ENCODE assay signal across 8 mouse cellular contexts in the genomic region with DNA sequence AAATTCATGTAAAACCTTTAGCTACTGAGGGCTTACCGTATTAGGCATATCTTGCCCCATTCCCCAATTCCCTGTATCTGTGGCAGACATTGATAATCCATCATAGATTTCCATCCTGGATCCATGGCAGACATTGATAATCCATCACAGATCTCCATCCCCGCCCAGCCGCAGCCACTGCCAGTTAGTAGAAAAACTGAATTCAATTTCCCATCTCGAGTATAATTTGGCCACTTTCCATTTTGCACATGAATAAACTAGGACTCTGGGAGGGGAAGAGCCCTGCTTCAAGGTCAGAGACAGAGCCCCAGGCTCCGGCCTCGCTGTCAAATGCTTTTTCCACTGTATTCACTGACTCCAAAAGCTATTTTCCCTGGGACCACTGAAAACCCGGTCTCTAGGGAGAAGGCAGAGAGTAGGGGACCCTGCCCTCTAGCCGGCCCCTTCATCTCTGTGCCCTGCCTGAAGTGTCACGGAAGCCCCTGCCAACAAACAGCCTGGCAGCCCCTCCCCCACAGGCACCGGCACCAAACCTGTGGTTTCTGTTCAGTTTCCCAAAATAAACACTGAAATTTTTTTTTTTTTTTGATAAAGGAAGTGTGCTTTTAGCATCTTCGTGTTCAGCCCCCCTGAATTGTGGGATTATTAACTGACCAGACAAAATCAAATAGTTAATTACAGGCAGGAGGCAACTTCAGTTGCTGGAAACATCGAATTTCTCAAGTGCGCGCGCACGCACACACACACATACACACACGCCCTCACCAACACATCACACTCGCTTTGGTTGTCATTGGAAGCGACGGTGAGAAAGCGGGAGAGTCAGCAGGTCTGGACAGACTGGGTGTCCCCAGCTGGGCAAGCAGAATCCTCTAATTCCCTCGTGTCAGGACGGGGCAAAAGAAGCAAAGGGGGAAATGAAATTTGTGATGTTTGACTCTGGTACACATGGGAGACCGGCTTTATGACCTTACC. TPM values are rescaled to one million over a fixed set of nuclear protein-coding genes. Genes with fewer than 3 reads are reported as not detected.
A peak's percentile ranks its signal among the peaks of the same experiment; 100 is the strongest.
DNase-seq lines count a peak whose midpoint lies in the region; ATAC-seq and TF ChIP-seq lines count a peak whose summit lies in the region.

No protein-coding gene starts in this region.

- H3K4me3 ChIP-seq in kidney, embryonic 16.5 days (ENCODE audit: low read length) = peak overlapping the region; percentile 16
- peak overlapping the region; percentile 26 for H3K4me3 ChIP-seq in hindbrain, postnatal 0 days (ENCODE audit: low read length)
- H3K4me3 ChIP-seq in stomach, embryonic 16.5 days (replicated peaks; ENCODE audit: low read length) = peak overlapping the region; percentile 25

- H3K36me3 ChIP-seq in kidney, embryonic 16.5 days (ENCODE audit: insufficient read depth, low read length) = no peaks in the 10 kb centered on the region
- H3K36me3 ChIP-seq in hindbrain, postnatal 0 days (ENCODE audit: insufficient read depth, low read length) = no peaks in the 10 kb centered on the region
- no peaks in the 10 kb centered on the region for H3K36me3 ChIP-seq in stomach, embryonic 16.5 days (ENCODE audit: control insufficient read depth, insufficient read depth, low read length)

- ATAC-seq in kidney, embryonic 16.5 days (ENCODE audit: low FRiP score, low TSS enrichment) = no peak
- peak; percentile 47; the same call in 1 of the 2 replicates for ATAC-seq in hindbrain, postnatal 0 days
- ATAC-seq in stomach, embryonic 16.5 days (ENCODE audit: insufficient read depth, low FRiP score) = no peak

- peak overlapping the region; percentile 39 for H3K4me2 ChIP-seq in kidney, embryonic 16.5 days (replicated peaks; ENCODE audit: low read depth, low read length)
- H3K4me2 ChIP-seq in hindbrain, postnatal 0 days (ENCODE audit: low read depth, low read length) = peak overlapping the region; percentile 53
- peak overlapping the region; percentile 39 for H3K4me2 ChIP-seq in stomach, embryonic 16.5 days (ENCODE audit: low read depth, low read length)

- H3K27ac ChIP-seq in kidney, embryonic 16.5 days (ENCODE audit: low read length) = no peak overlapping the region
- peak overlapping the region; percentile 56 for H3K27ac ChIP-seq in hindbrain, postnatal 0 days
- no peak overlapping the region for H3K27ac ChIP-seq in stomach, embryonic 16.5 days (ENCODE audit: low read length)

- no peak overlapping the region; the same call in 1 of the 2 replicates for H3K9ac ChIP-seq in kidney, embryonic 16.5 days (replicated peaks; ENCODE audit: low read length)
- peak overlapping the region; percentile 37 for H3K9ac ChIP-seq in hindbrain, postnatal 0 days (replicated peaks; ENCODE audit: low read length)
- peak overlapping the region; percentile 43 for H3K9ac ChIP-seq in stomach, embryonic 16.5 days (ENCODE audit: low read length)

- no peak for DNase-seq in kidney, postnatal 25 days
- peak; percentile 26 to 55 for DNase-seq in adrenal gland, postnatal 36 days
- DNase-seq in hindbrain, postnatal 0 days (ENCODE audit: low spot score) = peak; percentile 69
- no peak for DNase-seq in spleen, adult 12 weeks (ENCODE audit: low spot score)
- DNase-seq in kidney, adult 8-10 months = no peak
- no peak for DNase-seq in c-Kit-positive CD71-positive TER-119-positive erythroid progenitor cells, embryonic 14.5 days (ENCODE audit: low spot score)

- no peak for TF ChIP-seq CTCF in hindbrain, postnatal 0 days (IDR thresholded peaks at IDR 0.05; ENCODE audit: low read depth)

- H3K4me1 ChIP-seq in kidney, embryonic 16.5 days (ENCODE audit: insufficient read depth, low read length) = peaks cover 2% of the 10 kb centered on the region; the same call in 1 of the 2 replicates
- no peaks in the 10 kb centered on the region for H3K4me1 ChIP-seq in hindbrain, postnatal 0 days (ENCODE audit: insufficient read depth, low read length)
- H3K4me1 ChIP-seq in stomach, embryonic 16.5 days (ENCODE audit: control insufficient read depth, insufficient read depth, low read length) = no peaks in the 10 kb centered on the region

- H3K9me3 ChIP-seq in kidney, embryonic 16.5 days (ENCODE audit: low read length) = peaks cover 5% of the 10 kb centered on the region; the same call in 1 of the 2 replicates
- H3K9me3 ChIP-seq in hindbrain, postnatal 0 days (ENCODE audit: low read length) = no peaks in the 10 kb centered on the region; the same call in 1 of the 2 replicates
- no peaks in the 10 kb centered on the region for H3K9me3 ChIP-seq in stomach, embryonic 16.5 days (replicated peaks; ENCODE audit: control insufficient read depth, low read length)

- WGBS in kidney, embryonic 16.5 days = 58% methylated on average over 24 of the region's 24 CpGs
- 43% methylated on average over 24 of the region's 24 CpGs for WGBS in hindbrain, postnatal 0 days
- 55% methylated on average over 24 of the region's 24 CpGs for WGBS in stomach, embryonic 16.5 days

- H3K27me3 ChIP-seq in kidney, embryonic 16.5 days (ENCODE audit: insufficient read depth, low read length) = no peaks in the 10 kb centered on the region
- H3K27me3 ChIP-seq in hindbrain, postnatal 0 days (ENCODE audit: insufficient read depth, low read length) = no peaks in the 10 kb centered on the region
- no peaks in the 10 kb centered on the region for H3K27me3 ChIP-seq in stomach, embryonic 16.5 days (ENCODE audit: control insufficient read depth, insufficient read depth, low read length)

RNA-seq across cellular contexts. Expression of a gene that starts 14.0 kb away (rescaled TPM):
- 12.1 and 14.1 TPM in 2 replicates for polyA plus RNA-seq in kidney, embryonic 16.5 days (2015; fragmentation: Nextera tagmentation; extraction: Ambion mirVana)
- 10 to 100 TPM; 15.7 to 18.5 TPM for total RNA-seq in adrenal gland, postnatal 36 days (2021)
- 75.9 and 88.1 TPM in 2 replicates for total RNA-seq in hindbrain, postnatal 0 days (2014; rRNA removed)
- polyA plus RNA-seq in hindbrain, postnatal 0 days (2015; fragmentation: Nextera tagmentation; extraction: Ambion mirVana) = 45.1 and 46.2 TPM in 2 replicates
- 3.5 and 4.9 TPM in 2 replicates for polyA plus RNA-seq in stomach, embryonic 16.5 days (2015; fragmentation: Nextera tagmentation; extraction: Ambion mirVana)

RNA-seq across cellular contexts. Expression of a gene that starts 50.7 kb away (rescaled TPM):
- polyA plus RNA-seq in kidney, embryonic 16.5 days (2015; fragmentation: Nextera tagmentation; extraction: Ambion mirVana) = 0.94 and 2.1 TPM in 2 replicates
- not detected for total RNA-seq in adrenal gland, postnatal 36 days (2021)
- total RNA-seq in hindbrain, postnatal 0 days (2014; rRNA removed) = not detected in 2 replicates
- polyA plus RNA-seq in hindbrain, postnatal 0 days (2015; fragmentation: Nextera tagmentation; extraction: Ambion mirVana) = not detected in 2 replicates
- polyA plus RNA-seq in stomach, embryonic 16.5 days (2015; fragmentation: Nextera tagmentation; extraction: Ambion mirVana) = 16.6 and 20.5 TPM in 2 replicates

Comparison
In these comparisons a context has a peak if more than half of its experiments do, and no peak if none do; other contexts are left out.
1. DNase-seq: peak in adrenal gland, postnatal 36 days (2 of 2) and hindbrain, postnatal 0 days (single experiment); none in kidney, postnatal 25 days (0 of 2), spleen, adult 12 weeks (single experiment), kidney, adult 8-10 months (0 of 2) and c-Kit-positive CD71-positive TER-119-positive erythroid progenitor cells, embryonic 14.5 days (single experiment).
2. Peak in every context shown above with its lines, with median percentiles within 50 percentile points of each other: H3K4me2 ChIP-seq and H3K4me3 ChIP-seq.